Mouse (Mus musculus): Measurements from ENCODE around the gene Lgmn. TPM values are rescaled to one million over a fixed set of nuclear protein-coding genes. Genes with fewer than 3 reads are reported as not detected.

Lgmn gene
- total RNA-seq, 1 experiment from 2014 or later = 86.7 TPM

DNA sequence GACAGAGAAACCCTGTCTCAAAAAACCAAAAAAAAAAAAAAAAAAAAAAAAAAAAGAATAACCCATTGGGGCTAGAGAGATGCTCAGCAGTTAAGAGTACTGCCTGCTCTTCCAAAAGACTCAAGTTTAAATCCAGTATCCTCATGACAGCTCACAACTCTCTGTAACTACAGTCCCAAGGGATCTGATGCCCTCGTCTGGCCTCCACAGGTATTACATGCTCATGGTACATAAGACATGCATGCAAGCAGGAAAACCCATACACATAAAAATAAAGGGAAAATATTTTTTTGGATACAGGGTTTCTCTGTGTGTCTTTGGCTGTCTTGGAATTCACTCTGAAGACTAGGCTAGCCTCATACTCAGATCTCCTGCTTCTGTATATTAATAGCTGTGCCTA lies 93.1 kb downstream of the Lgmn start:
- peak; percentile 66 for DNase-seq

DNA sequence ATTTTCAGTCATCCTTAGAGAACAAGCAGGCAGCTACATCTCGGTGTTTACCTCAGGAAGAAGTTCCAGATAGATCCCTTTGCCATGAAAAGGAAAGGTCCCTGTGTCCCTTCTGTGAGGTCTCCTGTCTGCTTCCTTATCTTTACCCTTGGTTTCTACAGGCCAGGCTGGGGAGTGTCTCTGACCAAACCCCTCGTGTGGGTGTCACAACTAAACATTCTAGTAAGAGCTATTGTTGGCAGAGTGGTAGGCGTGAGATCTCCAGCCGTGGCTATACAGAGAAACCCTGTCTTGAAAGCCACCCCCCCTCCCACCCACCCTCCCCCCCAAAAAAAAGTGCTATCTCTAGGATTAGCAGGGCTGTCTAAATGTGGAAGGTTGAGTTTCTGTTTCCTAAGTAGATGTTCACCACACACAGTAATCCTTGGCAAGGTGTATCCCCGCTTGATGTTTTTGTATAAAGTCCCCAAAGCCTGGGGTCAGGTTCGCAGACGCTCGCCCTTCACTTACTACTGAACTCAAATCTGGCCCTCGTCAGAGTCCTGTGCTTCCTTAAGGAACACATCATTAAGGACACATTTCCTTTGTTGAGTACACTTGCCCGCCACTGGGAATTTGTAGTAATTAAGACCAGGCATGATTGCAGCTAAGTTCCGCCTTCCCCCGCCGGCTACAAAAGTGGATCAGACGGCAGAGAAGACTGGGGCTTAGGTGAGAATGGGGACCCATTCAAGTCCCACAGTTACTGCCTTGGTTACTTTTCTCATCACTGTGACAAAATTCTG lies 94.4 kb downstream of the Lgmn start:
- DNase-seq = no peak

Other genes with a start within 250 kb of the Lgmn start
- 19.3 and 28.1 TPM in 2 replicates for gene Rin3, start 156.8 kb downstream of the Lgmn start, total RNA-seq (2021)
- 35.0 and 41.2 TPM in 2 replicates for gene Golga5, start 29.3 kb upstream of the Lgmn start, total RNA-seq (2021)
- 1,531 and 1,561 TPM in 2 replicates for gene Chga, start 115.2 kb upstream of the Lgmn start, total RNA-seq (2021)

Measured in adrenal gland, postnatal 14 days (tissue).